In genomic region chr13:97774740-97775425, GRCm38 (mm10) we compare ENCODE assay signal across 9 mouse cellular contexts. TPM values are rescaled to one million over a fixed set of nuclear protein-coding genes. Genes with fewer than 3 reads are reported as not detected.
DNase-seq lines count a peak whose midpoint lies in the region; ATAC-seq lines count a peak whose summit lies in the region.
"Had no signal": no experiment of that assay in that cellular context is flagged by ENCODE, and none has a peak within 500 bp of the region (broad histone marks: within the 10 kb centered on the region; RNA-seq: fewer than 3 reads in every experiment).

No protein-coding gene starts in this region.

- H3K27ac ChIP-seq in hindbrain, embryonic 13.5 days: peak overlapping the region; percentile 82
- H3K27ac ChIP-seq: kidney, postnatal 0 days had no signal

- H3K4me2 ChIP-seq in hindbrain, embryonic 13.5 days: no peak overlapping the region

- H3K4me1 ChIP-seq in hindbrain, embryonic 13.5 days (replicated peaks): peaks cover 12% of the 10 kb centered on the region

- DNase-seq in cerebellum, adult 9-11 months: peak; percentile 17
- no peak for DNase-seq in cerebellum, adult 9-10 months
- peak; percentile 78 for DNase-seq in Muller cell, postnatal 12 days (ENCODE audit: inconsistent ontology term)
- DNase-seq in frontal cortex, postnatal 10 days (ENCODE audit: low spot score in 2 of 2): peak; percentile 38 to 44
- peak; percentile 78 for DNase-seq in mesoderm, embryonic 11.5 days (ENCODE audit: low read depth, low spot score)
- peak; percentile 83 for DNase-seq in skeletal muscle tissue, adult 2 months (ENCODE audit: low read depth, low spot score)

- ATAC-seq in hindbrain, embryonic 13.5 days (ENCODE audit: low FRiP score): peak; percentile 88
- ATAC-seq in granulocyte monocyte progenitor cell, adult 5-6 weeks (replicated peaks; ENCODE audit: poor library complexity, severe bottlenecking): no peak

- 26% methylated on average over 10 of the region's 10 CpGs for WGBS in hindbrain, embryonic 13.5 days

- H3K9ac ChIP-seq in hindbrain, embryonic 13.5 days: no peak overlapping the region; the same call in 1 of the 2 replicates

- no peaks in the 10 kb centered on the region for H3K36me3 ChIP-seq in hindbrain, embryonic 13.5 days

- no peak overlapping the region for H3K4me3 ChIP-seq in hindbrain, embryonic 13.5 days

- H3K27me3 ChIP-seq in hindbrain, embryonic 13.5 days: no peaks in the 10 kb centered on the region

- H3K9me3 ChIP-seq in hindbrain, embryonic 13.5 days: peaks cover 4% of the 10 kb centered on the region; the same call in 1 of the 2 replicates

RNA-seq across cellular contexts. Expression of gene Gm10260, which starts 14.5 kb away (rescaled TPM):
- 3.2 and 3.5 TPM in 2 replicates for polyA plus RNA-seq in hindbrain, embryonic 13.5 days (2015; fragmentation: Nextera tagmentation; extraction: Ambion mirVana)
- 17.2 and 27.7 TPM in 2 replicates for total RNA-seq in granulocyte monocyte progenitor cell, adult 5-6 weeks (2014; fragmentation: Nextera tagmentation)
- 26.3 and 38.6 TPM in 2 replicates for total RNA-seq in granulocyte monocyte progenitor cell, adult 5-6 weeks (2017)
